Mouse (Mus musculus): Measurements from ENCODE around the gene Nfia.

DNA sequence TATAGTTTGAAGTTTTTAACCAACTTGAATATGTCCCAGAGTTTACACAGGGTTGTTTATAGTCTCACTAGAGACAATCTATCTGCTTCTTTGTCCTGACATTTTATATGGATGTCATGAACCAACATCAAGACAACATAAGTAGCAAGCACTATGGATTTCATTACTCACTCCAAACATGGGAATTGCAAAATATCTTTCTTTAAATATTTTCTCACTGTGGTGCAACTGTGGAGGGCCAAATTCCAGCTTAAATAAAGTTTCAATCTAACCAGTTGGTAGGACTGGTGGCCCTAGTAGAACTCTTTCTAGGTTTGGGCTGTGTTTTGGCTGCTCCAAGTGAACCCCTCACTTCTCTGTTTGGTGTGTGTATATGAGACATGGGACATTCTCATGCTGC lies 43.5 kb downstream of the Nfia start:
- TF ChIP-seq EP300 (IDR thresholded peaks at IDR 0.05; ENCODE audit: low read depth) (peak; percentile 66), CTCF (IDR thresholded peaks at IDR 0.05; ENCODE audit: low read depth) (no peak)
